Mouse (Mus musculus) Muller cell, postnatal 12 days (primary cell): ENCODE measurements around the gene Rad54l2.
A peak's percentile ranks its signal among the peaks of the same experiment; 100 is the strongest.

Experiments used
- DNase-seq: peaks from one replicate; pipeline ENCODE4 v3.0.0-alpha.2; 2015; ENCODE audit errors: inconsistent ontology term

Gene Rad54l2

DNA sequence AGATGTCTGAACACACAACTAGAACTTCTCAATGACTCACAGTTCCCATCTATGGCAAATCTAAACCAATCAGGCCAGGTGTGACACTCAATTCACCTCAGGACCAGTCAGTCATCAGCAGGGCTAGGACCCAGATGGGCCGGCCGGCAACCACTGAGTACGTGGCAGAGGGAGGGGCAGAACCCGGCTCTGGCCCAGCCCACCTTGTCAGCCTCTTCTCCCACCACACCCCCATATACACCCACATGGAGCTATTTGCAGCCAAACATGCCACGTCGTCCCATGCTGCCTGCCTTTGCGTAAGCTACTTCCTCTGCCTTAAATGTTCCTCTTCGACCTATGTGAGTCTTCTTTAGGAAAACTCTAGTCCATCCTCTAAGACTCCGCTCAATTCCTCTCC is 113.0 kb downstream of the Rad54l2 start:
- DNase-seq = peak; percentile 45

DNA sequence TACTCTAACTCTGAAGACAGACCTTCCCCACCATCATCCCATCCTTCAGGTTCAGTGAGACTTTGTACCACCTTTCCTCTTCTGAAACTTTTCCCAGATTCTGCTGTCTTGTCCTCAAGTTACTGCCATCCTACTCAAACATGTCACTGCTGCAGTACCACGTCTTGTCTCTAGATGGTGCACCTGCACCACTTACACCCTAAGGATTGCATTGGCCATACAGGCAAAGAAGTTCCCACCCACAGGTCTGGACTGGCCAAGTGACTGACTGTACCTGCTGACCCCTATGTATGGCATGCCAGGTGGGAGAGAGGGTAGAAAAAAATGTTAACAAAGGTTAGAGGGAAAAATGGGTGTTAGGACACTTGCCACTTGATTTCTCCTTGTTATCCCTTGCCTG is 113.5 kb downstream of the Rad54l2 start:
- DNase-seq = peak; percentile 76

GRCm38 (mm10) chr9:106673860-106674259 is 115.1 kb downstream of the Rad54l2 start:
- no peak for DNase-seq

GRCm38 (mm10) chr9:106664856-106665255 is 124.1 kb downstream of the Rad54l2 start:
- DNase-seq = no peak

- DNase-seq = no peak
Measured at GRCm38 (mm10) chr9:106664433-106664832, 124.6 kb downstream of the Rad54l2 start.

GRCm38 (mm10) chr9:106663200-106663599 is 125.8 kb downstream of the Rad54l2 start:
- no peak for DNase-seq

- DNase-seq = no peak
Measured at GRCm38 (mm10) chr9:106659935-106660334, 129.1 kb downstream of the Rad54l2 start.

GRCm38 (mm10) chr9:106659441-106659840 is 129.6 kb downstream of the Rad54l2 start:
- peak; percentile 39 for DNase-seq

DNA sequence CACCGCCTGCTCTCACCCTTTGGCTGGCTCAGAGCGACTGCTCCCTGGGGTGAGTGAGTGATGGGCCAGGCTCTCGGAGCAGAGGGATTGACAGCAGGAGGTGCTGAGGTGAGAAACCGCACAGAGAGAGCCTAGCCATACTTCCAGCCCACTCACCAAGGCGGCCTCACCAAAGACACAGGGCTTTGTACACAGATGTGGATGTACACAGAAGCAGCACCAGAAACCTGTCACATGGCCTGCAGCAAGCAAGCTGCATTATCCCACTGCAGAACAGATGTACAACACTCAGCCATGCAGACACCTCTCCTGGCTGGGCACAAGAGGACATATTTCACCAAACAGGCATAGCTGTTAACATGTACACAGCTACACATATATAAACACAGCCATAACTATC is 131.4 kb downstream of the Rad54l2 start:
- DNase-seq = no peak

DNA sequence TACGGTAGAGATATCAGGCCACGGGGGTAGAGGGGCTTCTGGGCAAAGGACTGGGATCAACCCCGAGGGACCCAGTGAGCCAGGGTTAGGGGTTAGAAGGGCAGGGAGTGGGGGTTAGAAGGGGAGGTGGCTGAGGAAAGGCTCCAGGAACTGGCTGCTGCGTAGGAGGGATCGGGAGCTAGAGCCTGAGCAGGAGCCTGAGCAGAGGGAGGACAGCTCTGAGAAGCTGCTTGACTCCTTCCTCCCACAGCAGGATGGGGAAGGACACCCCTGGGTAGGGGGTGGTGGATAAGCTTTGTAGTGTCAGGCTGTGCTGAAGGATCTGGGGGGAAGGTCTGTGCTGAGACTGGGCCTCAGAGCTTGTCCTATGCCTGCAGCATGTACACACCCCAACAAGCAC is 132.2 kb downstream of the Rad54l2 start:
- no peak for DNase-seq

- DNase-seq = peak; percentile 79
Measured at GRCm38 (mm10) chr9:106655884-106656720, 132.9 kb downstream of the Rad54l2 start, which contains the start of gene Grm2. TSS of gene Grm2 (minus strand) at chr9:106656082.

- DNase-seq = no peak
Measured at GRCm38 (mm10) chr9:106652720-106653119, 136.3 kb downstream of the Rad54l2 start.

GRCm38 (mm10) chr9:106647226-106647625 is 141.8 kb downstream of the Rad54l2 start:
- DNase-seq = no peak

DNA sequence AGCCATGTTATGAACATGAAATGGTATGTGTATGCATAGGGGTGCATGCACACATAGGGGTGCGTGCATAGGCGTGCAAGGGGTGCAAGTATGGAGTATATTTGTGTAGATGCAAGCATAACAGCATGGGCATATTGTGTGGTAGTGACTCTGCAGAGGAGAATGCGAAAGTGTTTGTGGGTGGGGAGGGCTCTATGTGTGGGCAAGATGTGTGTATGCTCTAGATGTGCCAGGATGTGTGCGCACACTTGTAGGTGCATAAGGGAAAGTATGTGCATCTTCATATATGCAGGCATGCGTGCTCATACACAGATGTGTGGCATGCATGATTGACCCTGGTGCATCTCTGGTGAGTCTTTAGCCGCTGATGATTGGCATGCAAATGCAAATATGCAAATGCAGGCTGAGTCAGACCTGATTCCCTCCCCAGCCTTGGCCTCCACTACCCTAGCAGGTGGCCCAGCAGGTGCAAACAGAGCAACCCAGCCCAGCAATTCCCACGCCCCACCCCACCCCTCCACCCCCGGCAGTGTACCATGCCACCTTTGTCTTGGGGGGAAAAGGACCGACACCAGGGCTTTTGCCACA is 143.2 kb downstream of the Rad54l2 start:
- DNase-seq = no peak

GRCm38 (mm10) chr9:106643787-106644186 is 145.2 kb downstream of the Rad54l2 start:
- no peak for DNase-seq

- DNase-seq = peak; percentile 40
Measured at GRCm38 (mm10) chr9:106643128-106643527, 145.9 kb downstream of the Rad54l2 start.

GRCm38 (mm10) chr9:106641346-106641745 is 147.6 kb downstream of the Rad54l2 start:
- DNase-seq = no peak

- DNase-seq = no peak
Measured at GRCm38 (mm10) chr9:106638154-106638553, 150.8 kb downstream of the Rad54l2 start.
